Mouse (Mus musculus) embryonic facial prominence, embryonic 15.5 days (tissue): ENCODE results near the gene Tinagl1. TPM values are rescaled to one million over a fixed set of nuclear protein-coding genes. Genes with fewer than 3 reads are reported as not detected.

ENCODE experiments used
- ATAC-seq: fragments of 200-750 bp; cut with Nextera tagmentation; 2 replicates; pipeline ENCODE4 v1.8.0; 2017; ENCODE audit warnings: low read depth, moderate TSS enrichment; ENCODE audit not compliant: insufficient number of reproducible peaks, low FRiP score, low TSS enrichment
- H3K27ac ChIP-seq: fragments of 300-500 bp; sonication (generic); replicated peaks from 2 replicates; pipeline ENCODE4 v1.5.1; 2015; ENCODE audit warnings: mild to moderate bottlenecking, inconsistent platforms
- H3K27me3 ChIP-seq: fragments of 300-500 bp; sonication (generic); 2 replicates; pipeline ENCODE4 v1.6.1; 2015; ENCODE audit warnings: inconsistent platforms
- H3K36me3 ChIP-seq: fragments of 300-500 bp; sonication (generic); 2 replicates; pipeline ENCODE4 v1.6.1; 2015; ENCODE audit warnings: mild to moderate bottlenecking, inconsistent platforms
- H3K4me1 ChIP-seq: fragments of 300-500 bp; sonication (generic); 2 replicates; pipeline ENCODE4 v1.6.1; 2015; ENCODE audit warnings: inconsistent platforms
- H3K4me2 ChIP-seq: fragments of 300-500 bp; sonication (generic); replicated peaks from 2 replicates; pipeline ENCODE4 v1.6.1; 2015; ENCODE audit warnings: mild to moderate bottlenecking, inconsistent platforms
- H3K4me3 ChIP-seq: fragments of 300-500 bp; sonication (generic); replicated peaks from 2 replicates; pipeline ENCODE4 v1.5.1; 2015; ENCODE audit warnings: mild to moderate bottlenecking, inconsistent platforms
- H3K9ac ChIP-seq: fragments of 300-500 bp; sonication (generic); 2 replicates; pipeline ENCODE4 v1.6.1; 2015; ENCODE audit warnings: inconsistent platforms
- H3K9me3 ChIP-seq: fragments of 300-500 bp; sonication (generic); replicated peaks from 2 replicates; pipeline ENCODE4 v1.6.1; 2016; ENCODE audit warnings: inconsistent platforms
- WGBS: fragments of 180-500 bp; shearing (Covaris S2); methylation state at CpG from one replicate; pipeline ENCODE4 v1.1.7; 2015; 5-methylcytosine and 5-hydroxymethylcytosine counted together
- polyA plus RNA-seq: library from polyadenylated mRNA; unstranded; fragments of >200 nt; fragmentation: Nextera tagmentation; extraction: Ambion mirVana; gene quantifications from 2 replicates; pipeline ENCODE4 v1.2.1, GENCODE M21; 2015

The Tinagl1 gene
- polyA plus RNA-seq, 1 experiment from 2014 or later: 27.4 TPM

DNA sequence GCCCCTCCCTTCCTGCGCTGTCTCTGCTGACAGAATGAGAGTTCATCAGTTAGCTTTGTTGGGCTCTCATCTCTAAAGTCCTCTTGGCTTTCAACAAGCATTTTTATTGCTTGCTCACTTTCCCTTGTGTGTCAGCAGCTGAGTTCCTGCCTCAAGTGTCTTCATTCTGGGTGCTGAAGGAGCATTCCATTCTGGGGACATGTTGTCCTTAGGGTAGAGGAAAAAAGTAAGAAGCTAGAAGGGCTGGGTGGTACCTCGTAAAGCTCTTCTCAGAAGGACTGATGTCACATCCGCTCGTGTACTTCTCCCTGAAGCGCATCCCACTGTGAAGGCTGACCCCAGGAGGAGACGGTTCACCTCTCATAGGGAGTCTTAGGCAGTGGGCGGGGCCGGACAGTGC, 53.4 kb downstream of the Tinagl1 start:
- no peak for ATAC-seq
- WGBS: 72% methylated on average over 8 of the region's 8 CpGs
- no peak overlapping the region for H3K9ac ChIP-seq
- H3K9me3 ChIP-seq: no peaks in the 10 kb centered on the region
- H3K27ac ChIP-seq: no peak overlapping the region
- H3K4me1 ChIP-seq: peaks cover 15% of the 10 kb centered on the region
- H3K4me3 ChIP-seq: no peak overlapping the region
- H3K27me3 ChIP-seq: no peaks in the 10 kb centered on the region
- H3K36me3 ChIP-seq: peaks cover 57% of the 10 kb centered on the region
- no peak overlapping the region for H3K4me2 ChIP-seq

DNA sequence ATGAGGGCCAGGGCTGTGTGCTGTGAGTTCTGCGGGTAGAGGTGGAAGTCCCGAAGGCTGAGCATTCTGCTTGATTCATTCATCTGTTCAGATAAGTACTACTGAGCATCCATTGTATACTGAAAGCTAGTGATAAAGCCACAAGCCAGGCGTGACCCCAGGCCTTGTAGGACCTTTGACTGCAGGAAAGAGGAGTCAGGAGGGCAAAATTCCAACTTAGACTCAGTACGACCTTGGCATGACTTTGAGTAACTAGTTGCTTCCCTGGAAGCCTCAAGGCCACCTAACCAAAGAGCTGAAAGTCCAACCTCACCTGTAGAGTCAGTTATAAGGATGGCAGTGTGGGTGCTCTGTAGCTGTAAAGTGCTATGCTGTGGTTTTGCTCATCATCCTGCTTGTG, 54.2 kb downstream of the Tinagl1 start:
- ATAC-seq: no peak
- Histone ChIP-seq H3K9ac (no peak overlapping the region), H3K36me3 (peaks cover 52% of the 10 kb centered on the region), H3K4me1 (peaks cover 13% of the 10 kb centered on the region), H3K27me3 (no peaks in the 10 kb centered on the region), H3K27ac (no peak overlapping the region), H3K4me3 (no peak overlapping the region), H3K9me3 (no peaks in the 10 kb centered on the region), H3K4me2 (no peak overlapping the region)
- 81% methylated on average over 4 of the region's 4 CpGs for WGBS

Other genes starting within 250 kb of the Tinagl1 start
- gene Spocd1, start 245.9 kb downstream of the Tinagl1 start, polyA plus RNA-seq: 0.23 and 0.28 TPM in 2 replicates
- gene Adgrb2, start 190.3 kb downstream of the Tinagl1 start, polyA plus RNA-seq: 7.0 and 7.1 TPM in 2 replicates
- 183 and 190 TPM in 2 replicates for gene Col16a1, start 127.3 kb downstream of the Tinagl1 start, polyA plus RNA-seq
- gene Pef1, start 72.6 kb downstream of the Tinagl1 start, polyA plus RNA-seq: 68.6 and 71.0 TPM in 2 replicates
- gene Hcrtr1, start 35.8 kb downstream of the Tinagl1 start, polyA plus RNA-seq: 0.16 TPM in 1 of 2 replicates, not detected in the other
- gene Gm853, start 47.3 kb upstream of the Tinagl1 start, polyA plus RNA-seq: not detected in 2 replicates
- gene Serinc2, start 104.1 kb upstream of the Tinagl1 start, polyA plus RNA-seq: 108 and 110 TPM in 2 replicates
- 40.7 and 46.9 TPM in 2 replicates for gene Fabp3, start 133.5 kb upstream of the Tinagl1 start, polyA plus RNA-seq
- gene Gm10570, start 133.6 kb upstream of the Tinagl1 start, polyA plus RNA-seq: 0.36 TPM in 1 of 2 replicates, not detected in the other
- gene Zcchc17, start 184.8 kb upstream of the Tinagl1 start, polyA plus RNA-seq: 69.1 and 71.4 TPM in 2 replicates
- gene Snrnp40, start 185.0 kb upstream of the Tinagl1 start, polyA plus RNA-seq: 132 and 134 TPM in 2 replicates